Mouse (Mus musculus) layer of hippocampus, postnatal 14 days (tissue): Measurements from ENCODE around the gene Cbx1. TPM values are rescaled to one million over a fixed set of nuclear protein-coding genes. Genes with fewer than 3 reads are reported as not detected.

Source experiments
- DNase-seq, 2 experiments: peaks; one replicate each; pipeline ENCODE4 v3.0.0; 2021 to 2022; ENCODE audit warnings: low spot score in 2 of 2, mixed read lengths in 1 of 2
- total RNA-seq, 2 experiments: library from RNA; stranded (reverse); gene quantifications; 2 replicates each; pipeline ENCODE4 v1.2.3; 2021

Gene Cbx1
- total RNA-seq, 2 experiments from 2014 or later: 51.0 to 54.8 TPM

- DNase-seq: no peak
Measured at GRCm38 (mm10) chr11:96814443-96814842, 25.5 kb downstream of the Cbx1 start.

GRCm38 (mm10) chr11:96815895-96816294 is 27.0 kb downstream of the Cbx1 start:
- DNase-seq: no peak

GRCm38 (mm10) chr11:96816494-96816893 is 27.6 kb downstream of the Cbx1 start:
- no peak for DNase-seq

- no peak for DNase-seq
Measured at GRCm38 (mm10) chr11:96816979-96817378, 28.1 kb downstream of the Cbx1 start.

GRCm38 (mm10) chr11:96818128-96818710 is 29.3 kb downstream of the Cbx1 start:
- no peak for DNase-seq

- no peak for DNase-seq
Measured at GRCm38 (mm10) chr11:96821956-96822355, 33.0 kb downstream of the Cbx1 start.

GRCm38 (mm10) chr11:96822675-96823470 is 33.9 kb downstream of the Cbx1 start:
- DNase-seq: no peak

- no peak for DNase-seq
Measured at GRCm38 (mm10) chr11:96823471-96823837, 34.5 kb downstream of the Cbx1 start.

- DNase-seq: peak; percentile 80 to 84
Measured at GRCm38 (mm10) chr11:96823880-96824782, 35.2 kb downstream of the Cbx1 start.

- peak in 1 of 2 experiments; percentile 46 for DNase-seq
Measured at GRCm38 (mm10) chr11:96824783-96825495, 36.0 kb downstream of the Cbx1 start.

- DNase-seq: no peak
Measured at GRCm38 (mm10) chr11:96826481-96826880, 37.6 kb downstream of the Cbx1 start.

- no peak for DNase-seq
Measured at GRCm38 (mm10) chr11:96827062-96827581, 38.2 kb downstream of the Cbx1 start.

GRCm38 (mm10) chr11:96827917-96828316 is 39.0 kb downstream of the Cbx1 start:
- DNase-seq: no peak

- DNase-seq: no peak
Measured at GRCm38 (mm10) chr11:96828881-96829280, 40.0 kb downstream of the Cbx1 start.

GRCm38 (mm10) chr11:96829403-96829812 is 40.5 kb downstream of the Cbx1 start:
- peak in 1 of 2 experiments; percentile 70 for DNase-seq

GRCm38 (mm10) chr11:96829813-96830538 is 41.0 kb downstream of the Cbx1 start, which contains the start of gene Nfe2l1:
Gene Nfe2l1, minus strand, starts transcription at chr11:96829968.
- DNase-seq: peak; percentile 98 to 100

- no peak for DNase-seq
Measured at GRCm38 (mm10) chr11:96830539-96831216, 41.8 kb downstream of the Cbx1 start.

GRCm38 (mm10) chr11:96831516-96831915 is 42.6 kb downstream of the Cbx1 start:
- no peak for DNase-seq

- DNase-seq: no peak
Measured at GRCm38 (mm10) chr11:96832541-96832940, 43.6 kb downstream of the Cbx1 start.
